Mouse (Mus musculus): ENCODE data around the gene Ccdc85b. TPM values are rescaled to one million over a fixed set of nuclear protein-coding genes. Genes with fewer than 3 reads are reported as not detected.

Ccdc85b gene
- polyA plus RNA-seq, 1 experiment from 2014 or later, result 6.2 TPM

DNA sequence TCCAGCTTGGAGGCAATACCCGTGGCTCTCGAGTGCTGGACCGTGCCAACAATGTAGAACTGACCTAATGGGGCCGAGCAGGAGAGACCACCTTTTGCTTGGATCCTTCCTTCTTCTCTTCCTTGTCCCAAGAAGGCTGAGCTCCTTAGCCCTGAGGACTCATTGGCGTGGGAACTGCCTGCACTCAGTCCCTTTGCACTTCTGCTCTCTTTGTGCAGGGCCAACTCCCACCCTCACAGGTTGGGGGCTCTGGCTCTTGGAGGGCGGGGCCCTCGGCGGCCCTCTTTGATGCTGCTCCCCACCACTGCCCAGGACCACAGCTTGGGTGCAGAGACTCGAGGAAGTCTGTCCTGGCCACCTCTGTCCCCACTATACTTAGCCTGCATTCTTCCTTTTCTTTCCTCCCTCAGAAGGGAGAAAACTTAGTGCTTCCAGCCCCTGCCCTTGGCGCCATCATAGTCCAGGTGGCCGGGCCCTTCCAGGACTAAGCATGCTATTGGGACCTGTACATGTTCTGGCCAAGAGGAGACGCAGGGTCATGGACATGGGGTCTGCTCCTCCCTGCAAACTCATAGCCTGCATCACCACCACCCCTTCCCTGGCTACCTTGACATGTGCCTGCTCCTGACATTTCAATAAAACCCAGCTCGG, 30.9 kb downstream of the Ccdc85b start:
- no peaks in the 10 kb centered on the region for H3K27me3 ChIP-seq
- H3K4me3 ChIP-seq, result peak overlapping the region; percentile 80
- peaks cover 33% of the 10 kb centered on the region for H3K36me3 ChIP-seq
- 92% methylated on average over 13 of the region's 13 CpGs for WGBS
- H3K4me1 ChIP-seq, result peaks cover 38% of the 10 kb centered on the region
- H3K9ac ChIP-seq, result no peak overlapping the region; the same call in 1 of the 2 replicates
- H3K4me2 ChIP-seq (replicated peaks), result peak overlapping the region; percentile 88
- no peak overlapping the region for H3K27ac ChIP-seq
- H3K9me3 ChIP-seq, result no peaks in the 10 kb centered on the region
- ATAC-seq (ENCODE audit: low FRiP score, low read depth), result no peak

DNA sequence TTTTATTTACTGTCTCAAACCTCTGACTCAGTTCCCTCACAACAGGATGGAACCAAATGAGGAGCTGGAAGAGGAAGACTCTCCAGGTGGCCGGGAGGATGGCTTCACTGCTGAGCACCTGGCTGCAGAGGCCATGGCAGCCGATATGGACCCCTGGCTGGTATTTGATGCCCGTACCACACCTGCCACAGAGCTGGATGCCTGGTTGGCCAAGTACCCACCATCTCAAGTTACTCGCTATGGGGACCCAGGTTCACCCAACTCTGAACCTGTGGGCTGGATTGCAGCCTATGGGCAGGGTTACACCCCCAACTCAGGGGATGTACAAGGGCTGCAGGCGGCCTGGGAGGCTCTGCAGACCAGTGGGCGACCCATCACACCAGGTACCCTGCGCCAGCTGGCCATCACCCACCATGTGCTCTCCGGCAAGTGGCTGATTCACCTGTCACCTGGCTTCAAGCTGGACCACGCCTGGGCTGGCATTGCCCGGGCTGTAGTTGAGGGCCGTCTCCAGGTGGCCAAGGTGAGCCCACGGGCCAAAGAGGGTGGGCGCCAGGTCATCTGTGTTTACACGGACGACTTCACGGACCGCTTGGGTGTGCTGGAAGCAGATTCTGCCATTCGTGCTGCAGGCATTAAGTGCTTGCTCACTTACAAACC, 31.7 kb downstream of the Ccdc85b start:
- Histone ChIP-seq H3K27ac (0 out of 2 replicates have a peak overlapping the region, but pooled peaks have one; percentile 85), H3K36me3 (peaks cover 41% of the 10 kb centered on the region), H3K4me3 (peak overlapping the region; percentile 80), H3K9me3 (no peaks in the 10 kb centered on the region), H3K9ac (peak overlapping the region; percentile 96), H3K4me2 (replicated peaks) (peak overlapping the region; percentile 88), H3K27me3 (no peaks in the 10 kb centered on the region), H3K4me1 (peaks cover 38% of the 10 kb centered on the region)
- 88% methylated on average over 18 of the region's 18 CpGs for WGBS
- ATAC-seq (ENCODE audit: low FRiP score, low read depth), result no peak

DNA sequence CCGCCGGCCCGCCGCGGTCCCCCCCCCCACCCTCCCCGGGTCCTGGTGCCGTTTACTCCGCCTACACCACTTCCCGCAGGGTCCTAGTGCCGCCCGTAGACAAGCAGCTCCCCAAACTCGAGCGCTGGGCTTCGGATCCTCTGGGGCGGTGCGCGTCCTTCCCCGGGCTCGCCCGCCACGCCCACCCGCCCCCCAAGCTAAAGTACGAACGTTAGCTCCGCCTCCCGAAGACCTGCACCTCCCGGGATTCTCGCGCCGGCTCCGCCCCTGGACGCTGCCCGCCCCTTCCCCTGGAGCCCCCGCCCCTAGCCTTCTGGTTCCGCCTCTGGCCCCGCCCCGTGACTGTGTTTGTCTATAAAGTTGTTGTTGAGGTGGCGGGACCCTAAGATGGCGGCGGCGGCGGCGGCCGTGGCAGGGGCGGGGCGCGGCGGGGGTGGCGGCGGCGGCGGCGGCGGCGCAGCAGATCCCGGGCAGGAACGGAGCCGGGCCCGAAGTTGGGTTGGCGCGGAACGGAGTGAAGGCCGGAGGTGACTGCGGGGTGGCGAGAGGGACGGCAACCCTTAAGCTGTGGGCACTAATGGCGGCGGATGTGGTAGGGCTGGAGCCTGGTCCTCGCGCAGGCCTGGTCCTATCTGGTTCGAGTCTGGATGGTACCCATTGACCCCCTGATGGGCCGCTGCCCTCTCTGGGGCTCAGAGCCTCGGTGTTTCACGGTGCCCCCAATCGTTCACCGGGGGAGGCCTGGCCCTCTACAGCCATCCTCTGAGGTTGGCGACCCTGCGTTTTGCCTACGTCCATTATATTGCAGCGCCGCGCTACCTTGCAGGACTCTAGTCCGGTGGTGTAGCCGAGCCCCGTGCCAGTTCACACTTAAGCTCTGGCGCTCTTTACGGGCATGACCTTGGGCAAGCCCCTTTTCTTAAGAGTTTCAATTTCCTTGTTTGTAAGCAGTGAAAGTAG, 32.6 kb downstream of the Ccdc85b start, which contains the start of the genes Drap1 and AI837181:
Gene Drap1 (minus strand): TSS at position 198 of the 960 bp plus-strand sequence.
Gene AI837181 (plus strand): TSS at position 363 of the 960 bp plus-strand sequence.
- peaks cover 50% of the 10 kb centered on the region for H3K36me3 ChIP-seq
- peak within 1 kb of the TSS; percentile 91 for H3K4me2 ChIP-seq (replicated peaks)
- peaks cover 38% of the 10 kb centered on the region for H3K4me1 ChIP-seq
- H3K4me3 ChIP-seq, result peak within 1 kb of the TSS; percentile 80
- peak within 1 kb of the TSS; percentile 87 for H3K27ac ChIP-seq
- H3K9me3 ChIP-seq, result no peaks in the 10 kb centered on the region
- H3K27me3 ChIP-seq, result no peaks in the 10 kb centered on the region
- H3K9ac ChIP-seq, result peak within 1 kb of the TSS; percentile 96
- peak; percentile 94 for ATAC-seq (ENCODE audit: low FRiP score, low read depth)
- under 1% methylated on average over 85 of the region's 87 CpGs for WGBS

DNA sequence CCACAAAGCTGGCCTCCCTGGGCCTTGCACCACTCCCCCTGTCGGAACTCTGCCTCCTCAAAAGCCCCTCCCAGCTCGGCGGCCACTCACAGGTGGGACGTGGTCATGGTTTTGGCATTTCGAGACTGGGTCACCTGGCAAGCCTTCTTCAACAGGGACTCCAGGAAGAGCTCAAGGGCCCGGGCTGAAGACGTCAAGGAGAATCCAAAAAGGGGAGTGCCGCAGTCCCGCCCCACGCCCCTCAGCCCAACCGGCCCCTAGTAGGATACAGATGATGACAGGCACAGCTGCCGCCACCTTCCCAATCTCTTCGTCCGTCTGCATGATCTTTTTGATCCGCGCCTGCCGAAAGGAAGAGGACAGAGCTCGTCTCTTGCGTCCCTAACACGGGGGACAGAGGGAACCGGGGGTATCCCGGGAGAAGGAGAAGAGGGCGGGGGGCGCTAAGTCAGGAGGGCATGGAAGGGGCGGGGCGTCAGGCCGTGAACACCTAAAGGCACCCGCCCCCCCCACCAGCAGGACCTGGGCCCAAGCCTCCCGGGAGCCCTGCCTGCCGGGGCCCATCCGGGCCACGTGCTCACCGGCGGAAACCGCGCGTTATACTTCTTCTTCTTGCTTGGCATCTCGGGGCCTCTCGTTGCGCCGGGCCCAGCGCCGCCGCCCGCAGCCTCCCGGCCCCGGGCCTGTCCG, 33.5 kb downstream of the Ccdc85b start:
- peak overlapping the region; percentile 91 for H3K4me2 ChIP-seq (replicated peaks)
- H3K4me3 ChIP-seq, result peak overlapping the region; percentile 80
- H3K27ac ChIP-seq, result peak overlapping the region; percentile 87
- peaks cover 38% of the 10 kb centered on the region for H3K4me1 ChIP-seq
- H3K9me3 ChIP-seq, result no peaks in the 10 kb centered on the region
- H3K9ac ChIP-seq, result peak overlapping the region; percentile 88
- under 1% methylated on average over 39 of the region's 48 CpGs for WGBS
- H3K27me3 ChIP-seq, result no peaks in the 10 kb centered on the region
- peak; percentile 66 for ATAC-seq (ENCODE audit: low FRiP score, low read depth)
- peaks cover 56% of the 10 kb centered on the region for H3K36me3 ChIP-seq

DNA sequence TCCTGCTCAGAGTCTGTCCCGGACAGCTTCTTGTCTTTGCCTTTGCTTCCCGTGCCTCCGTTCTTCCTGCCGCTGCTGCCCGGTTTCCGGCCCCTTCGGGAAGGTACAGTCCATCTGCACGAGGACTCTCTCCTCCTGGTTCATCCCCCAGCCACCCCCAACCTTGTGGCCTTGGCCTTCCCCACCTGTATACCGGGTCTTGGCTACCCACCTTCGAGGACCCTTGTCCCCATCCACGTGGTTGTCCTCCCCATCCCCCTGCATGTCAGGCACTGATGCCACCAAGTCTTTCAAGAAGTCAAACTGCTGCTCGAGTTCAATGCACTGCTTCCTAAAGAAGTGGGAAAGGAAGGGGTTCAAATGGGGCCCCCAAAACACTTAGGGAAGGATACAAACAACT, 34.1 kb downstream of the Ccdc85b start:
- Histone ChIP-seq H3K36me3 (peaks cover 56% of the 10 kb centered on the region), H3K4me2 (replicated peaks) (peak overlapping the region; percentile 91), H3K9me3 (no peaks in the 10 kb centered on the region), H3K27me3 (no peaks in the 10 kb centered on the region), H3K4me1 (peaks cover 38% of the 10 kb centered on the region), H3K9ac (peak overlapping the region; percentile 88), H3K27ac (peak overlapping the region; percentile 87; the same call in 1 of the 2 replicates), H3K4me3 (peak overlapping the region; percentile 80)
- WGBS, result 65% methylated on average over 12 of the region's 12 CpGs
- no peak for ATAC-seq (ENCODE audit: low FRiP score, low read depth)

DNA sequence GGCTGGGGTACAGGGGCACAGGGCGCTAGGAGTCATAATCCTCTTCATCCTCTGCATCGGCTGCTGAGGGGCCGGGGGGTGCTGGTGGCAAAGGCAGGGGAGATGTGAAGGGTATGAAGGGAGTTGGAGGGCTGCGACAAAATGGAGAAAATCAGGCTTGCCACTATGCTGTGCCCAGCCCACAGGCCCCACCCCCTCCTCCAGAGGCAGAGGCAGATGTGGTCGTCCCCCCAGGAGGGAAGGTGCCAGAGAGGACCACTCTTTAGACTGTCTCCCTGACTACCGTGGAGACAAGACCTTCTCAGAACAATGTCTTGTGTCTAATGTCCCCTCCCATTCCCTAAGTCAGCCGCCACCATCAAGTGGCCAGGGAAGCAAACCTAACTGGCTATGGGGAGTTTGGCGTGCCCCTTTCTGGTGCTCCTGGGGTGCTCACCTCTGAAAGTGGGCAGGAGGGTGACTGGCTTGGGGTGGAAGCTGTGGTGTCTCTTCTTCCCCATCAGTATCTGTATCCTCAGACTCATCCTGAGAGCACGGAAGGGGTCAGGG, 34.7 kb downstream of the Ccdc85b start:
- H3K27ac ChIP-seq, result no peak overlapping the region
- peak overlapping the region; percentile 88 for H3K9ac ChIP-seq
- peaks cover 56% of the 10 kb centered on the region for H3K36me3 ChIP-seq
- no peaks in the 10 kb centered on the region for H3K27me3 ChIP-seq
- peak overlapping the region; percentile 80 for H3K4me3 ChIP-seq
- WGBS, result 77% methylated on average over 9 of the region's 9 CpGs
- ATAC-seq (ENCODE audit: low FRiP score, low read depth), result no peak
- peaks cover 37% of the 10 kb centered on the region for H3K4me1 ChIP-seq
- H3K9me3 ChIP-seq, result no peaks in the 10 kb centered on the region
- peak overlapping the region; percentile 91 for H3K4me2 ChIP-seq (replicated peaks)

DNA sequence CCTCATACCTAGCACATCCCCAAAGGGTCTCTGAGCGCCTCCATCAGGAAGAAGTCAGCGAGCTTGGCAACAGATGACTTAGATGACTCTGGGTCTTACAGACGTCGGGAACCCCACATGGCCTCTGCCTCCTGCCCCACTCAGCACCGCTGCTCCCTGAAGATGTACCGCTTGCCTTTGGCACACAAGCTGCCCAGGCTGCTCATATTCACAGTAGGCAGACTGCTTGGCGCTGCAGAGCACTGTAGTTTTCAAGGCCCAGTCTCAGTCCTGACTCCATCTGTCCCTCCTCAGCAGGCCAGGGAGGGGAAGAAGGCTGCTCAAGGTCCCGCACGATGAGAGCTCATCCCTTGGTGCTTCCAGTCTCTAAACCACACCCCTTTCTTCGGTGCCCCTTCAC, 35.4 kb downstream of the Ccdc85b start:
- peaks cover 34% of the 10 kb centered on the region for H3K4me1 ChIP-seq
- peaks cover 58% of the 10 kb centered on the region for H3K36me3 ChIP-seq
- no peak overlapping the region; the same call in 1 of the 2 replicates for H3K4me2 ChIP-seq (replicated peaks)
- ATAC-seq (ENCODE audit: low FRiP score, low read depth), result no peak
- no peaks in the 10 kb centered on the region for H3K9me3 ChIP-seq
- H3K27ac ChIP-seq, result no peak overlapping the region
- peak overlapping the region; percentile 4; the same call in 1 of the 2 replicates for H3K4me3 ChIP-seq
- no peaks in the 10 kb centered on the region for H3K27me3 ChIP-seq
- WGBS, result 88% methylated on average over 10 of the region's 10 CpGs
- 0 out of 2 replicates have a peak overlapping the region, but pooled peaks have one; percentile 19 for H3K9ac ChIP-seq

DNA sequence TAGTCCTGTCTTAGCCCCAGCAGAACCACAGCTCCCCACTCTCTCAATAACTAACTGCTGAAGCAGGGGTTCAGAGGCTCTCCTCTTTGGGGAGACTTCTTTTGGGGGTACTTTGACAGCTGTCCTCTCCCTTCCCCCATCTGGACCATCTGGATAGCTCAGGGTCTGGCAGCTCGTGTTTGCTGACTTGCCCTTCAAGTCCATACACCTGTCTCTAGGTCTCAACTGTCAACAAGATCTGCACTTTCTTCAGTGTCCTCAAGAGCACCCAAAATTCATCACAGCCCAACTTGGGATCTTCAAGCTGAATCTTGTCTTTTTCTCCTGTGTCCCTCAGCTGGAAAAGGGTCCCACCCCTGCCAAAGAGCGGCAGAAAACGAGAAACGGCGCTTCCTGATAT, 35.9 kb downstream of the Ccdc85b start:
- H3K9ac ChIP-seq, result peak overlapping the region; percentile 19; the same call in 1 of the 2 replicates
- H3K4me1 ChIP-seq, result peaks cover 29% of the 10 kb centered on the region
- 85% methylated on average over 5 of the region's 5 CpGs for WGBS
- H3K4me3 ChIP-seq, result no peak overlapping the region
- no peaks in the 10 kb centered on the region for H3K9me3 ChIP-seq
- no peak overlapping the region; the same call in 1 of the 2 replicates for H3K4me2 ChIP-seq (replicated peaks)
- no peak overlapping the region for H3K27ac ChIP-seq
- ATAC-seq (ENCODE audit: low FRiP score, low read depth), result no peak
- no peaks in the 10 kb centered on the region for H3K27me3 ChIP-seq
- peaks cover 54% of the 10 kb centered on the region for H3K36me3 ChIP-seq

DNA sequence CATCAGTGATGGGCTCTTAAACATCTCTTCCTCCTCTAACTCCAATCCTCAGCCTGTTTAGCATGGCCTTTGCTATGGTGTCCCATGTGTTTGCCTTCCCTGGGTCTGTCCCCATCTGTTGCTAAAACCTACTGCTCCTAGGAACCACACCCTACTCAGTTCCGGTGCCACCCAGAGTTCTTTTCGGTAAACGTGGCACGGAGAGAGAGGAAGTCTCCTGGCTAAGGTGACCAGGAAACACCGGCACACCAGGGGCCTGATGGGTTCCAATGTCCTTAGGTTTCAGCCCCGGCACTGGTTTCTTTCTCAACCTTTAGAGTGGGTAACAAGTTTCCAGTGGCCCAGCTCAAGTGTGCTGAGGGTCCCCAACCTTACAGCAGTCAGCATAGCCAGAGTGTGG, 37.1 kb downstream of the Ccdc85b start:
- peaks cover 17% of the 10 kb centered on the region for H3K4me1 ChIP-seq
- no peak overlapping the region for H3K4me2 ChIP-seq (replicated peaks)
- H3K27me3 ChIP-seq, result no peaks in the 10 kb centered on the region
- H3K9me3 ChIP-seq, result no peaks in the 10 kb centered on the region
- peaks cover 43% of the 10 kb centered on the region for H3K36me3 ChIP-seq
- H3K27ac ChIP-seq, result no peak overlapping the region
- no peak for ATAC-seq (ENCODE audit: low FRiP score, low read depth)
- no peak overlapping the region for H3K4me3 ChIP-seq
- H3K9ac ChIP-seq, result no peak overlapping the region
- 91% methylated on average over 6 of the region's 6 CpGs for WGBS

DNA sequence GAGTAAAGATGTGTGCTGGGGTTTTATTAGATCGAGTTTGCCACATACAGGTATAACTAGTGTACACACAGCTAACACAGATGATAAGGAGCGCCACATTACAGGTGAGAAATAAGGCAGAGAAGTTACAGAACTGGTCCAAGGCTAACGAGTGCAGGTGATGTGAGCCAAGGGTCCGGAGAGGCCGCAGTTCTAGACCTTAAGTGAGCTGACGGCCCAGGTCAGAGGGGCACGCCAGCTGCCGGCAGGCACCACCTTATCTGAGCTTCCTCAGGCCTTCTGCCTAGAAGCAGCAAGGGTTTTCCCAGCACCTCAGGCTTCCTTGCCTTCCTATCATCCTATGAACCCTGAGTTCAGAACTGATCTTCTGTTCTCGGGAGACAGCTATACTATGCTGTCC, 38.1 kb downstream of the Ccdc85b start:
- H3K36me3 ChIP-seq, result peaks cover 43% of the 10 kb centered on the region
- no peak for ATAC-seq (ENCODE audit: low FRiP score, low read depth)
- H3K27me3 ChIP-seq, result no peaks in the 10 kb centered on the region
- H3K9me3 ChIP-seq, result no peaks in the 10 kb centered on the region
- H3K4me2 ChIP-seq (replicated peaks), result no peak overlapping the region
- H3K4me1 ChIP-seq, result peaks cover 17% of the 10 kb centered on the region
- no peak overlapping the region for H3K9ac ChIP-seq
- 89% methylated on average over 9 of the region's 9 CpGs for WGBS
- H3K4me3 ChIP-seq, result no peak overlapping the region
- no peak overlapping the region for H3K27ac ChIP-seq

All from limb, embryonic 13.5 days (tissue).